Mouse (Mus musculus) hindbrain, embryonic 10.5 days (tissue): ENCODE measurements around the gene Zfp296. TPM values are rescaled to one million over a fixed set of nuclear protein-coding genes. Genes with fewer than 3 reads are reported as not detected.
"Not testable (repeated sequence)": the region's sequence is repeated elsewhere in the genome, so short reads cannot be mapped to it uniquely, and the experiment has no call there.

Source experiments
- DNase-seq: peaks from one replicate; pipeline ENCODE4 v3.0.0-alpha.2; 2017; ENCODE audit warnings: low spot score
- H3K27ac ChIP-seq: fragments of 300-500 bp; sonication (generic); 2 replicates; pipeline ENCODE4 v1.5.1; 2016; ENCODE audit warnings: mild to moderate bottlenecking, moderate library complexity
- H3K27me3 ChIP-seq: fragments of 300-500 bp; sonication (generic); 2 replicates; pipeline ENCODE4 v1.6.1; 2016; ENCODE audit warnings: mild to moderate bottlenecking; ENCODE audit not compliant: poor library complexity, insufficient read depth, severe bottlenecking
- H3K36me3 ChIP-seq: fragments of 300-500 bp; sonication (generic); 2 replicates; pipeline ENCODE4 v1.6.1; 2016; ENCODE audit warnings: mild to moderate bottlenecking, moderate library complexity
- H3K4me1 ChIP-seq: fragments of 300-500 bp; sonication (generic); replicated peaks from 2 replicates; pipeline ENCODE4 v1.6.1; 2016; ENCODE audit warnings: mild to moderate bottlenecking
- H3K4me3 ChIP-seq: fragments of 300-500 bp; sonication (generic); 2 replicates; pipeline ENCODE4 v1.5.1; 2016; ENCODE audit warnings: mild to moderate bottlenecking, moderate library complexity
- H3K9me3 ChIP-seq: fragments of 300-500 bp; sonication (generic); 2 replicates; pipeline ENCODE4 v1.6.1; 2016; ENCODE audit warnings: mild to moderate bottlenecking, moderate library complexity
- WGBS: fragments of 180-500 bp; shearing (Covaris S2); methylation state at CpG from one replicate; pipeline ENCODE4 v1.1.7; 2016; 5-methylcytosine and 5-hydroxymethylcytosine counted together
- polyA plus RNA-seq: library from polyadenylated mRNA; unstranded; fragments of >200 nt; fragmentation: Nextera tagmentation; extraction: Ambion mirVana; gene quantifications from 2 replicates; pipeline ENCODE4 v1.2.1, GENCODE M21; 2016

Gene Zfp296
- polyA plus RNA-seq, 1 experiment from 2014 or later: 0.22 TPM

DNA sequence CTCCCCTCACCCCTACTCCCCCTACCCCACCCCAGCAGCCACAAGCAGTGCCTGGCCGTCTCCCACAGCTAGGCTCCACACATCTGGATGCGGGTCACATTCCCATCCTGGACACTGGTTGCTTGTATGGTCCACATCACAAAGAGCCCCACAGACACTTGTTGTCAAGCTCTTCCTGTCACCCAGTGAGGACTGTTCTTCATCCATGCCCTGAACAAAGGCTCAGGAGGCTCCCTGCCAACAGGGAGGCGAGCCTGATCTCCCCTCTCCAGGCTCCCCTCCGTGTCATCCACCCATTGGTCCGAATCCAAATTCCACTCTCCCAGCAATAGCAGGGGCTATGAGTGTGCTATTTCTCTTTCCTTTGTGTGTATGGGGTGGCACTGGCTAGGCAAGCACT is 23.5 kb downstream of the Zfp296 start:
- WGBS: 55% methylated on average over 5 of the region's 5 CpGs
- peaks cover 70% of the 10 kb centered on the region for H3K36me3 ChIP-seq

DNA sequence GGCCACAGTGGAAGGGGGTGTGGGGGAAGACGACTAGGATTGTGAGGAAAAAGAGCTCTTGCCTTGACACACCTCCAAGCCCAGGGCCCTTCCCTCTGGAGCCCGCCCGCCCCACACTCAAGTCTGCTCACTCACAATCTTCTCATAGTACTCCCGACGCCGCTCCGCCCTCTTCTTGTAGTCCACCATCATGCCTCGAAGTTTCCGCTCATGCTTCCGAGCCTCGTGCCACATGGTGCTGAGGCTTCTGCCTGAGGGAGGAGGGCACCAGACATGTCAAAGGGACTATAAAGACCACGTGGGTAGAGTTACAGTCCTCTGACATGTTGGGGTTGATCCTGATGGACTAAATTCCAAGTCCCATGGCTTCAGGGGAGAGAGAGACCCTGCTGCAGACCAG is 26.0 kb downstream of the Zfp296 start:
- H3K27ac ChIP-seq: no peak overlapping the region
- H3K9me3 ChIP-seq: no peaks in the 10 kb centered on the region
- no peak for DNase-seq
- peaks cover 31% of the 10 kb centered on the region for H3K4me1 ChIP-seq
- peaks cover 47% of the 10 kb centered on the region for H3K36me3 ChIP-seq
- 84% methylated on average over 12 of the region's 12 CpGs for WGBS
- no peaks in the 10 kb centered on the region for H3K27me3 ChIP-seq
- H3K4me3 ChIP-seq: peak overlapping the region; percentile 99

More for the DNA sequence above, 23.5 kb downstream of the Zfp296 start:
- Histone ChIP-seq H3K27ac (no peak overlapping the region), H3K4me1 (peaks cover 31% of the 10 kb centered on the region), H3K9me3 (no peaks in the 10 kb centered on the region), H3K4me3 (no peak overlapping the region), H3K27me3 (no peaks in the 10 kb centered on the region)
- no peak for DNase-seq

DNA sequence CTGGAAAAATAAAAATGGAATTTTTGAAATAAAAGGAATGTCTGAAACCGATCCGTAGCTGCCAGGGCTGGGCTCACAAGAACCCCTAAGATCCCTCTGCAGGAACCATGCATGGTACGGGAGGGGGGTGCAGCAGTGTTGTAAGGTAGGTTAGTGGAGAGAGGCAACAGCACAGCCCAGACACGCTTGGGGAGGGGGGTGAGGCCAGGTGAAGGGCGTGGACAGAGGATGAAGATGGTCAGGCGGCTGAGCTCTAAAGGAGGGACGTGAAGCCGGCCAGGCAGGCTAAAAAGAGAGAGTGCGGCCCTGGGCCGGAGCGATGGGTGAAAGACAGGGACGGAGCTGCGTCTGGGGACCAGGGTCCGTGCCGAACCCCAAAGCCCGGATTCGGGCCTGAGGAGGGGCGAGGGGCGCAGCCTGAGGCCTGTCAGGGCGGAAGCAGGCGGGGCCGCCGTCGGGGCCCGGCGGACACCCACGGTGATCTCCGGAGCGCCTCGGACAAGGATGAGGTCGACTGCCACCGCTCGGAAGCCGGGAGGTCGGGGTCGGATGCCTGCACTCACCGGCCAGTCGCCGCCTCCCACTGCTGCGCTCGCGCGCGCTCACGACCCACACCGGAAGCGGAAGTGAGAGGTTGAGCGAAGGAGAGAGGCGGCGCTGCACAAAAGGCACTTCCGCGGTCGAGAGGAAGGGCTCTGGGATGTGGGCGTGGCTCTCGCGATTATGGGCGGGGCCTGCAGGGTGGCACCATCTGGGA is 26.9 kb downstream of the Zfp296 start, which contains the start of gene Clasrp:
TSS of gene Clasrp (minus strand) at position 638 of the 757 bp plus-strand sequence.
- Histone ChIP-seq H3K27ac (peak within 1 kb of the TSS; percentile 94), H3K36me3 (peaks cover 37% of the 10 kb centered on the region), H3K9me3 (no peaks in the 10 kb centered on the region), H3K27me3 (no peaks in the 10 kb centered on the region), H3K4me3 (peak within 1 kb of the TSS; percentile 99), H3K4me1 (peaks cover 31% of the 10 kb centered on the region)
- whole genome bisulfite sequencing: 1% methylated on average over 57 of the region's 57 CpGs
- peak; percentile 95 for DNase-seq

DNA sequence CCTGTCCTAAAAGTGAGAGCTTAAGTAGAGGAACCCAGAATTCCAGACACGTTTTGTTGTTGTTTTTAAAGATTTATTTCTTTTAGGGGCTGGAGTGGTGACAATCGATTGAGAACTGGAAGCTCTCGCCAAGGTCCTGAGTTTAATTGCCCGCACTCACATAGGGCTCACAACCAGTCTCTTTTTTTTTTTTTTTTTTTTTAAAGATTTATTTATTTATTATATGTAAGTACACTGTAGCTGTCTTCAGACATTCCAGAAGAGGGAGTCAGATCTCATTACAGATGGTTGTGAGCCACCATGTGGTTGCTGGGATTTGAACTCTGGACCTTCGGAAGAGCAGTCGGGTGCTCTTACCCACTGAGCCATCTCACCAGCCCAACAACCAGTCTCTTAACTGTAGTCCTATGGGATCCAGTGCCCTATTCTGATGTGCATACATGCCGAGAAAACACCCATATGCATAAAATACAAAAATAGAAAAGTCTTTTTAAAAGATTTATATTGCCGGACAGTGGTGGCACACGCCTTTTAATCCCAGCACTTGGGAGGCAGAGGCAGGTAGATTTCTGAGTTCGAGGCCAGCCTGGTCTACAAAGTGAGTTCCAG is 27.6 kb downstream of the Zfp296 start:
- Histone ChIP-seq H3K36me3 (peaks cover 30% of the 10 kb centered on the region), H3K27ac (peak overlapping the region; percentile 94), H3K4me3 (peak overlapping the region; percentile 99), H3K4me1 (peaks cover 31% of the 10 kb centered on the region)
- WGBS: 62% methylated on average over 10 of the region's 10 CpGs
- DNase-seq, H3K9me3 ChIP-seq, H3K27me3 ChIP-seq: not testable (repeated sequence)

DNA sequence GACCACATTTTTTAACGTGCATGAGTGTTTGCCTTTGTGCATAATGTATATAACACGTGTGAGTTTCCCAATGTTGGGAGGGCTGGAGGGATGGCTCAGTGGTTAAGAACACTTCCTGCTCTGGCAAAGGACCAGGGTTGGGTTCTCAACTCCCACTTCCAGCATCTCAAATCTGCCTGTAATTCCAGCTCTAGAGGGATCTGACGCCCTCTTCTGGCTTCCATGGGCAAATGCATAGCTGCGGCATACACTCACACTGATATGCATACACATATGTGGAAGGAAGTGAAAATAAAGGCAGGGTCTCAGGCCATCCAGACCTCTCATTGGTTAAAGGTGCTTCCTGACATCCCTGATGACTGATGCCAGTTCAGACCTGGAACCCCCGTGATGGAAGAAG is 30.2 kb downstream of the Zfp296 start:
- Histone ChIP-seq H3K36me3 (peaks cover 5% of the 10 kb centered on the region), H3K27ac (no peak overlapping the region), H3K4me1 (peaks cover 19% of the 10 kb centered on the region), H3K4me3 (no peak overlapping the region), H3K27me3 (no peaks in the 10 kb centered on the region), H3K9me3 (0 out of 2 replicates have a peak, but pooled peaks cover 6% of the 10 kb centered on the region)
- WGBS: 87% methylated on average over 5 of the region's 5 CpGs
- no peak for DNase-seq

DNA sequence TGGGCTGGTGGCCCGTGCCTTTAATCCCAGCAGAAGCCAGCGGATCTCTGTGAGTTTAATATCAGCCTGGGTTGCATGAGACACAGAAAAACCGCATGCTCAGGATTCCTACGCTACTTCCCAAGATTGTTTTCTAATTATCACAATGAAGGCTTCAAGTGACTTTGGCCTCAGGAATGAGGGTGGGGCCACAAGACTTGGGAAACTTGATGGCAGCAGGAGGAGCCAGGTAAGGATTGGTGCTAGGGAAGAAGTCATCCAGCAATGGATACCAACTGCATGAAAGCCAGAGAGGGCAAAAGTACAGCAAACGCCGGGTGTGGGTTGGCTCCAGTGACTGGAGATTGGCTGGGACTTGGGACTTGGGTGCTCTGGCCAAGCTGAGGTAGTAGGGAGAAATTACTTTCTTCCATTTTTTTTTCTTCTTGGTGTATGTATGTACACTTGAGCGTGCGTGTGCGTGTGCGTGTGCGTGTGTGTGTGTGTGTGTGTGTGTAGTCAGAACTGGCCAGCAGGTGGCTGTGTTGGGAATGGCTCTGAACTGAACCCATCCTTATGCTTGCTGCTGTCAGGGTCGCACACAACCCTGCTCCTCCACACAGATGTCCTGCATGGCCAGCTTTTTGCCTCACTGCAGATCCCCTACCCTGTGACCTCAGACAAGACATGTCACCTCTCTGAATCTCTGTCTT is 32.7 kb downstream of the Zfp296 start:
- no peak overlapping the region for H3K27ac ChIP-seq
- no peaks in the 10 kb centered on the region for H3K4me1 ChIP-seq
- 0 out of 2 replicates have a peak, but pooled peaks cover 6% of the 10 kb centered on the region for H3K9me3 ChIP-seq
- no peak overlapping the region for H3K4me3 ChIP-seq
- H3K27me3 ChIP-seq: no peaks in the 10 kb centered on the region
- DNase-seq: no peak
- no peaks in the 10 kb centered on the region for H3K36me3 ChIP-seq
- WGBS: 90% methylated on average over 12 of the region's 12 CpGs

DNA sequence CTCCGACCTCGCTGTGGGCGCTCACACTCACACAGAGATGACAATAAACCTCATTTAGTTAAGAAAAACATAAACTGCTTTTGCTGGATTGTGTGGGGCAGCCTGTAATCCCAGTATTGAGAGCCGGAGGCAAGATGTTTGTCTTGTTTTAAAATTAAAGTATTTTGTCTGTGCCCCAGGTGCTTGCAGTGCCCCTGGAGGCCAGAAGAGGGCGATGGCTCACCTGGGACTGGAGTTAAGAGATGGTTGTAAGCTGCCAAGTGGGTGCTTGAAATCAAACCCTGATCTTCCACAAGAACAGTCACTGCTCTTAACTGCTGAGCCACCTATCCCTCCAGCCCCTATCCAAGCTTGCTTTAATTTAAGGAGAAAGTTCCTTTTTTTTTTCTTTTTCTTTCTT is 33.9 kb downstream of the Zfp296 start:
- 0 out of 2 replicates have a peak, but pooled peaks cover 6% of the 10 kb centered on the region for H3K9me3 ChIP-seq
- no peak for DNase-seq
- H3K4me3 ChIP-seq: no peak overlapping the region
- H3K27me3 ChIP-seq: no peaks in the 10 kb centered on the region
- no peaks in the 10 kb centered on the region for H3K36me3 ChIP-seq
- no peak overlapping the region for H3K27ac ChIP-seq
- no peaks in the 10 kb centered on the region for H3K4me1 ChIP-seq
- WGBS: 77% methylated on average over 5 of the region's 5 CpGs

DNA sequence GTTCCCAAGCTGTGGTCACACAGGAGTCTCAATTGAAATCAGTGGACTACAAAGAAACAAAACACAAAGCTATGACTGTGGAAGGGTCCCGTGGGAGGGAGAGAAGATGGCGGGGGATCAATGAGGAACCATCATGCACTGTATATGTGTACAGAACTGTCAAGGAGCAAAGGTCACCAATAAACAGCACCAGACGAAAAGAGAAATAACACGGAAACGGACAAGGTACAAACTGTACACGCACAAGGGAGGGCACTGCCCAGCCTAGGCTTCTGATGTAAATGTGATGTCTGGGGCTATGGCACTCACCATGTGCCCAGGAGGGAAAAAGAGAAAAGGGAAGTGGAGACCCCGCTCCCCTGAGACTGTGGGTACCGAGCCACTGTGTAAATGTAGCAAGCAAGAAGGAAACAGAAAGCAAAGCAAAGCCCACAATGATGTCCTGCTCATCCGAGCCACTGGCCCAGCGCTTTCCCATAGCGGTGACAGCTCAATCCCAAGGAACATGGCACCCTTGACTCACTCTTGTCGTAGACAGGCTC is 38.0 kb downstream of the Zfp296 start:
- Histone ChIP-seq H3K27me3 (peaks cover 10% of the 10 kb centered on the region), H3K4me1 (peaks cover 8% of the 10 kb centered on the region), H3K27ac (no peak overlapping the region), H3K9me3 (0 out of 2 replicates have a peak, but pooled peaks cover 3% of the 10 kb centered on the region), H3K36me3 (no peaks in the 10 kb centered on the region), H3K4me3 (no peak overlapping the region)
- DNase-seq: no peak
- 89% methylated on average over 12 of the region's 12 CpGs for WGBS

DNA sequence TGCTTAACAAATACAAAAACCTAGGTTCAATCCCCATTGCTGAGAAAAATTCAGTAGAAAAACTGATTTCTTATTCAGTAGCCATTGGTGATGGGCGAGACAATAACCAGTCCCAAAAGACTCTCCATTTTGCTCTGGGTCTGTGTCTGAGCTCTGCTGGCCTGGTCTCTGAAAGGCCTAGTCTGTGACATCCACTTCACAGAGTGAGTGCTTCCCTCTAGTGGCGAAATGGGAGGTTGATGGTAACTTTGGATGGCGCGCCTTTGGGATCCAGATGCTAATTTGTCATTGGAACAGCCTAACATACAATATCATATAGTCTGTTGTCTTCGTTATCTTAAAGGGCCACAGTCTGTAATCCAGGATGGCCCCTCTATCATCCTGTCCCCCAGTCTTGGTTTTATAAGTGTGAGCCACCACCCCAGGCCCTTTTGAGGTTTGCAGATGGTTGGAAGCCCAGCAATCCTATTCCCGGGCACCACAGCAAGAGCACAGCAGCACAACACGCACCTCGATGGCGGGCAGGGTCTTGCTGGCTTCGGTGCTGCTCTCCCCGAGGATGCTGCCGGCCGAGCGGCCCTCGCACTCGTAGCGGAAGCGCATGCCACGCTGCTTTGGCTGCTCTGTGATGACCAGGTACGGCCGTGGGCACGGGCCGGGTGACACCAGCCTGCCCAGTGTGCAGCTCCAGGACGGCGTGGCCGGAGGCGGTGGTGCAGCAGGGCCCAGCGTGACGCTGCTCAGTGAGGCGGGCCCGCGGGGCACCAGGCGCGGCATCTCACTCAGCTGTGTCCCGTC is 42.1 kb downstream of the Zfp296 start:
- DNase-seq: peak; percentile 84
- no peaks in the 10 kb centered on the region for H3K9me3 ChIP-seq
- H3K4me3 ChIP-seq: peak overlapping the region; percentile 53
- H3K27me3 ChIP-seq: peaks cover 16% of the 10 kb centered on the region
- peak overlapping the region; percentile 83 for H3K27ac ChIP-seq
- 8% methylated on average over 35 of the region's 35 CpGs for WGBS
- H3K4me1 ChIP-seq: peaks cover 8% of the 10 kb centered on the region
- no peaks in the 10 kb centered on the region for H3K36me3 ChIP-seq

DNA sequence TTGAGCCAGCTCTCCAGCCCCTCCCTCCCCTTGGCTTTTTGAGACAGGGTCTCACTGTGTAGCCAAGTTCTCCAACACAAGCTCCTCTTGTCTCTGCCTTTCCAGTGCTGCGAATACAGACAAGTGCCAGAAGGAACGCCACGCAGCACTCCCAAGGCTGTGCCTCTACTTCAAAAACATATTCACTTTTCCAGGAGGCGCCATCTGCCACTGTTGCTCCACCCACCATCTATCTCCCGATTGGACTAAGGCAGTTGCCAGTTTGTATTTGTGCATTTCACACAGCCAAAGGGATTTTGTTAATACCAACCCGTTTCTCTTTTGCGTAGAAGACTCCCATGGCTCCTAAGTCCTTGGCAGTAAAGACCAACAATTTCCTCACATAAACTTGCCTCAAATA is 43.7 kb downstream of the Zfp296 start:
- Histone ChIP-seq H3K27ac (no peak overlapping the region), H3K4me3 (no peak overlapping the region), H3K27me3 (peaks cover 16% of the 10 kb centered on the region), H3K4me1 (peaks cover 8% of the 10 kb centered on the region), H3K9me3 (no peaks in the 10 kb centered on the region), H3K36me3 (no peaks in the 10 kb centered on the region)
- no peak for DNase-seq
- 93% methylated on average over 7 of the region's 7 CpGs for WGBS

DNA sequence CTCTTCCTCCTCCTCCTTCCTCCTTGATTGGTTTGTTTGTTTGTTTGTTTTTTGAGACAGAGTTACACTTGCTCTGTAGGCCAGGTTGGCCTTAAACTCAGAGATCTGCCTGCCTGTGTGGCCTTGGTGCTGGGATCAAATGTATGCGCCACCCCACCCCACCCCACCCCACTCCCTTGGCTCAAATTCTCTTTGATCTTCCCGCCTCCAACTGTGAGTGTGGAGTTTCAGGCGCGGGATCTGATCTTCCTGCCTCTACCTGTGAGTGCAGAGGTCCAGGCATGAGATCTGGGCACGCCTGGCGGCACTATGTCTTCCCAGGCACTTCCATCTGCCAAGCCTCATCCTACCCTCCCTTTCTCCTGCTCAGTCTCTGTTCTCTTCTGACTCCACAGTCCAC is 45.2 kb downstream of the Zfp296 start:
- Histone ChIP-seq H3K27me3 (peaks cover 16% of the 10 kb centered on the region), H3K9me3 (no peaks in the 10 kb centered on the region), H3K27ac (no peak overlapping the region), H3K36me3 (no peaks in the 10 kb centered on the region), H3K4me1 (peaks cover 8% of the 10 kb centered on the region), H3K4me3 (no peak overlapping the region)
- no peak for DNase-seq
- 43% methylated on average over 6 of the region's 6 CpGs for WGBS

DNA sequence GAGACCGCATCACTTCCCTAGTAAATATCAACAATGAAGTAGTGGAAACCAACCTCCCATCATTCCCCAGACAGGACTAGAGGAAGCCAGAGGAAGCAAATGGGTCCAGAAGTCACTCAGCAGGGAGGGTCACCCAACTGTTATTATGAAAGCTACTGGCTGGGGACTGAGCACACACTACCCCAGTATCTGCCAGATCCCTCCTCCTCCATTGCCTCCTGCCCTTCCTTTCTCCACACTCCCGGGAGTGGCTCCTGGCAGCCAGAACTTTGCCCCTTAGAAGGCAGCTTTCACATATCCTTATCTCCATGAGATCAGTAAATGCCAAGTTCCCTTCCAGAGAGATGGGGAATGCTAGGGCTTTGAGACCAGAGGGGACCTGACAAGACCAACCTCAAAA is 46.3 kb downstream of the Zfp296 start:
- Histone ChIP-seq H3K36me3 (no peaks in the 10 kb centered on the region), H3K27me3 (peaks cover 16% of the 10 kb centered on the region), H3K4me1 (peaks cover 17% of the 10 kb centered on the region), H3K27ac (no peak overlapping the region), H3K9me3 (0 out of 2 replicates have a peak, but pooled peaks cover 1% of the 10 kb centered on the region), H3K4me3 (no peak overlapping the region)
- 75% methylated on average over 2 of the region's 2 CpGs for WGBS
- no peak for DNase-seq
